Mouse (Mus musculus) retina, postnatal 1 day (tissue): ENCODE measurements around the gene Slc9a3r2.
"Not testable (repeated sequence)": the region's sequence is repeated elsewhere in the genome, so short reads cannot be mapped to it uniquely, and the experiment has no call there.

Source experiments
- DNase-seq: peaks from one replicate; pipeline ENCODE4 v3.0.0-alpha.2; 2012

Gene Slc9a3r2

DNA sequence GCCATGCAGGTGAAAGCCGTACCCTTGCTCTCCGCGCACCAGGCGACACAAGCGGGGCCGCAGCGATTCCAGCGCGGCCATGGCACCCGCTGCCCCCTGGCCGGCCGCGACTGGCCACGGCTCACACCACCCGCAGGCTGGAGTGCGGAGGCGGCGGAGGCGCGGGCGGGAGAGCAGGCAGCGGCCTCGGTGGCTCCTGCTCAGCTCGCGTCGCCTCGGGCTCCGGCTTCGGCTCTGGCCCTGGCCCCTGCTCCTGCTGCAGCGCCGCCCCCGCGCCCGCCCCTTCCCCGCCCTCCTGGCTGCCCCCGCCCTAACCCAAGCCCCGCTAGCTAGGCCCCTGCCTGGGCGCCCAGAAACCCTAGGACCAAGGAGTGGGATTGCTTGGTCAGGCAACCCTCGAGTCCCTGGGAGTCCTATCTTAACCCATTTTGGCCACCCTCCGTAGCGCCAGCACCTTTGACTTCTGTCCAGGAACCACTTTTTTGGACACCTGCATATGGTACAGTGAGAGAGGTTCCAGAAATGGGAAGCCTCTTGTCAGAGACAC is at the start of gene Slc9a3r2:
TSS of gene Slc9a3r2 (minus strand) at position 258 of the 547 bp plus-strand sequence.
- peak; percentile 71 for DNase-seq

DNA sequence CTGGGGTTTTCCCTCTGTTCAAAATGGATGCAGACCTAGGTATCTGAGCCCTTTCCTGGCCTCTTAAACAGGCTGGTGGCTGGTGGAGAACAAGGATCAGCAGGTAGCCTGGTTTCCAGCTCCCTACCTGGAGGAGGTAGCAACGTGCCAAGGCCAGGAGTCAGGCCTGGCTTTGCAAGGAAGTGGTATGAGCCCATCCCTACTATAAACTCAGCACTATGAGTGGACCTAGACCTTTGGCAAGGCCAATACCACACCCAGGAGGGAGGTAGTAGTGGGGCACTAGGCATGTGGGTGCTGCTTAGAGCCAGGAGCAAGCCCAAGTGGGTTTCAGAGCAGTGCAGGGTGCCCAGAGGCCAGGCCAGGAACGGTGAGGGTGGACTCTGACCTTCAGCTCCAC is 49.3 kb upstream of the Slc9a3r2 start:
- no peak for DNase-seq

DNA sequence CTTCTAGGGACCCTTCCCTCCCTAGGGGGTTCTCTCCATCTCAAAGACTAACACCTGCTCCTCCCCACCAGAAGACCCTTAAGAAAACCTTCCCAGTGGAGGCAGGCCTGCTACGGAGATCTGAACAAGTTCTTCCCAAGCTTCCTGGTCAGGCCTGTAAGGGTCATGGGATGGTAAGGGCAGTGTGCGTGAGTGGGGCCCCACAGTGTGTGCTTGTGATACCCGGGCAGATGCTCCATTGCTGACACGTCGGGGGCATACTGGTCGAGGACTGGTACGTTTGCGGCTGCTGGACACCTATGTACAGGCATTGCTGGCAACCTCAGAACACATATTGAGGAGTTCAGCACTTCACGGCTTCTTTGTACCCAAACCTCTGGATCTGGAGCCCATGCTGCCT is 48.6 kb upstream of the Slc9a3r2 start:
- DNase-seq = no peak

- no peak for DNase-seq
These were observed 47.9 kb upstream of the Slc9a3r2 start for GRCm38 (mm10) chr17:24697985-24698384.

- peak; percentile 92 for DNase-seq
These were observed 46.0 kb upstream of the Slc9a3r2 start, which contains the start of the genes Gfer and Noxo1 for GRCm38 (mm10) chr17:24696011-24696697. Gene Gfer, minus strand, starts transcription at chr17:24696156. Gene Noxo1, plus strand, starts transcription at chr17:24696234.

GRCm38 (mm10) chr17:24695326-24696010 is 45.3 kb upstream of the Slc9a3r2 start:
- DNase-seq = no peak

DNA sequence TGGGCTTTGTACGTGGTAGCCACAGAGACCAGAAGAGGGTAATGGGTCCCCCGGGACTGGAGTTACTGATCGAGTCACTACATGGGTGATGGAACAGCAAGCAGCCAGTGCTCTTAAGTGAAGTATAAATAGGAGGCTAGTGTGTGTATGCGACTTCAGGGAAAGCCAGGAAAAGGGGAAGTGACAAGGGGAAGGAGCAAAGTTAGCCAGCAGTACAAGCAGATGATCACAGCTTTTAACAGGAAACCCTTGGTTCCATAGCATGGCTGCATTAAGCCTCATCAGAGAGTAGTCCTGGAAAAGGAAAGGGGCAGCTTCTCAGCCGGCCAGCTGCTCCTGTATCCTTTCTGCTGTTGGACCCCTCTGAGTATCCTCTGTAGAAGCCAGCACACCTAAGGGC is 42.3 kb upstream of the Slc9a3r2 start:
- no peak for DNase-seq

DNA sequence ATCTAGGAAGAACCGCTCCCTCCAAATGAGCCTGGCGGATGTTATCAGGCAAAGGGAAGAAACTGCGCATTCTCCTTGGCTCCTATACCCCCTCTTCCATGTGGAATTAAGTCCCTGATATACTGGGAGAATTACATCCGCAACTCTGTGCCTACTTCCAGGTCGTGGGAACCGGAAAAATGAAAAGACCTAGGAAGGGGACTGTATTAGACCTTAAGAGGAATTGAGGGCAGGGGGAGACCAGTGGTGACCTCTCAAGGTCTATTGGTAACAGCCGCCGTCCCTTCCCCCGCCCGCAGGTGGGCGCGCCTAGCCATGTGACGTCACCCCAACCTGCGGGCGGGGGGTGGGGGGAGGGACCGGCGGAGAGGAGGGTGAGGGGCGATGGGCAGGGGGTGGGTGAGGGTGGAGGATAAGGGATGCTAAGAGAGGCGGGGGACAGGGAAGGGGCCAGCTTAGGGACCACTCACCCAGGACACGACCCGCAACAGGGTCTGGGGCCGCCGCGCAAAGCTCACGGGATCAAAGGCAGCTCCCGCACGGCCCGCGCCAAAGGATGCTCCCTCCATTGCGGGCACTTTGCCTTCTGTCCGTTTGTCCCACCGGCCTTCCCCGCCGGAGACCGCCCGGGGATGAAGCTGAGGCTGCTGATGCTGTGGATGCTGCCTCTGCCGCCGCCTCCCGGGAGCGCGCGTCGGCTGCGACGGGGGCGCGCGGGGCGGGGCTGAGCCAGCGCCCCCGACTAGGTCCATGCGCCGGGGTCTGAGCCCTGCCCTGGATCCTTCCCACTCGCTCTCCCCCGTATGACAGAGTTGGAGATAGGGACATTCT is 39.3 kb upstream of the Slc9a3r2 start, which contains the start of gene Syngr3:
TSS of gene Syngr3 (minus strand) at position 705 of the 831 bp plus-strand sequence.
- peak; percentile 60 for DNase-seq

- DNase-seq = no peak
These were observed 37.5 kb upstream of the Slc9a3r2 start for GRCm38 (mm10) chr17:24687599-24687998.

DNA sequence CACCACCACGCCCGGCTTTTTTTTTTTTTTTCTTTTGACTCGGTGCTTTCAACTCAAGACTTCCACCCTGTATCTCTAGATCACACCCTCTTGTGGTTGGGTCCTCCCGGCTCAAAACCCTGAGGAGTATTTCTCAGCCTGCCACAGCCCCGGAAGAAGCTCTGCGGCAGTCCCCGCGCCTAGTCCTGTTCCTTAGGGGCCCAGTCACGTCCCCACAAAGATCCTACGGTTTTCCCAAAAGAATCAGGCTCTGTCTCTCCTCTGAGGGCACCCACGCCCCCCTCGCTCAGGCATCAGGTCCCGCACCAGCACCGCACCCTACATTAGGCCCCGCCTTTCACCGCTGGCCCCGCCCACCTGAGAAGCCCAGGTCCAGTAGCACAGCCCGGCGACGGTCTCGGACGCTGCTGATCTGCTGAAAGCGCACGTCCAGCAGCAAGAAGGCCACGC is 37.0 kb upstream of the Slc9a3r2 start:
- DNase-seq = peak; percentile 62

GRCm38 (mm10) chr17:24686514-24686913 is 36.4 kb upstream of the Slc9a3r2 start:
- peak; percentile 53 for DNase-seq

DNA sequence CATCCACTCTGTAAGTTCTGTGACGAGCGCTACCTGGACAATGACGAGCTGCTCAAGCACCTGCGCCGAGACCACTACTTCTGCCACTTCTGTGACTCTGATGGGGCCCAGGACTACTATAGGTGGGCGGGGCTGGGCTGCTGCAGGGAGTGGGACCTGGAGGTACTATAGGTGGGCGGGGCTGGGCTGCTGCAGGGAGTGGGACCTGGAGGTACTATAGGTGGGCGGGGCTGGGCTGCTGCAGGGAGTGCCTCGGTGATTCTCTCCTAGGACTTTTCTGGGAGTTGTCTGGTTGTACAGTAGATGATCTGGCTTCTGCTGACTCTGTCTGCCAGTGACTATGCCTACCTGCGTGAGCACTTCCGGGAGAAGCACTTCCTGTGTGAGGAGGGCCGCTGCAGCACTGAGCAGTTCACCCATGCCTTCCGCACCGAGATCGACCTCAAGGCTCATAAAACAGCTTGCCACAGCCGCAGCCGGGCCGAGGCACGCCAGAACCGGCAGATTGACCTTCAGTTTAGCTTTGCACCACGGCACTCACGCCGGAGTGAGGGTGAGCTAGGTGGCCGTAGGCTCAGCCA is 27.5 kb upstream of the Slc9a3r2 start:
- DNase-seq = no peak

DNA sequence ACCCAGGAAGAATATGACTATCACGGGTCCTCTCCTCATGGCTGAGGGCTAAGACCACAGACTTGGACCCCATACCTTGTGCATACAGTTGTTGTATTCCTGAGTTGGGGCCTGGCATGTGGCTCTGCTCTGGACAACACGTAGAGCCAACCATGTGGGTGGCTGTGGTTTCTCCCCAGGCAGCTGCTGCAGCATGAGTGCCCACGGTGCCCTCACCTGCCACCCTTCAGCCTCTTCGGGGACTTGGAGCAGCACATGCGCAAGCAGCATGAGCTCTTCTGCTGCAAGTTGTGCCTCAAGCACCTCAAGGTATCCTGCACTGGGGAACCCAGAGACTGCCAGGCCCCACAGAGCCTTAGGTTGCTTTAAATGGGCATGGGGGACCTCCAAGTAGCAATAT is 26.8 kb upstream of the Slc9a3r2 start:
- DNase-seq = no peak

DNA sequence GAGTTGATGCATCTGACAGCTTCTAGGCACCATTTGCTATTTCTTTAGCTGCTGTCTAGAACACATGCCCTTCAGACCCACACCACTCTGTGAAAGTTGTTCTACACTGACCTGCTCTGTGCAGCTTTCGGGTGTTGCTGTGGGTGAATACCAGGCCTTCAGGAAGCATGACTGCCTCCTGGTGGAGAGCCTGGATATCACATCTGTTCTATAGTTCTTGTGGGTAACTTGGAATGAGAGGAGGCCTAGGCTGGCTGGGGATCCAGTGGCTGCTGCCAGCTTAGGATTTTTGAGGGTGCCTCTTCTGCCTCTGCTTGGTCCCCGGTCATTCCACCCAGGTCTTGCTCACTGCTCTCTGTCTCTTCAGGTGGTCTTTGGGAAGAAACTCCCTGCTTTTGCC is 26.1 kb upstream of the Slc9a3r2 start:
- DNase-seq = peak; percentile 84

DNA sequence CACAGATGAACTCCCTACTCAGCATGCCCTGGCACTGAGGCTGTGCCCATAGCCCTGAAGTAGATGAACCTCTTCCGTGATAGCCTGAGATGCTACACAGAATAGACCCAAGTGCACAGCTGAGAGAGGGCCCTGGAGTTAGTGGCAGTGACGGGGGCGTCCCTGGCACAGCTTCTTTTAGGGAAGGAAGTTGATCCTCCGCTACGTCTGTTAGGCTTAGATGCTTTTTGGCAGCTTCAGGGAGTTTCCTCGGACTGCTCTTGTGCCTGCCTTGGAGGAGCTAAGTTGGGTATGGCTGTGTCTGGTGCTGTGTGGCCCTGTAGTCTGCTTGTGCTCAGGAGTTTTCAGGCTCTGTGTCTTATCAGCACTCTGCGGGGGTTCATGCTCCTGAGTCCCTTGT is 24.1 kb upstream of the Slc9a3r2 start:
- no peak for DNase-seq

DNA sequence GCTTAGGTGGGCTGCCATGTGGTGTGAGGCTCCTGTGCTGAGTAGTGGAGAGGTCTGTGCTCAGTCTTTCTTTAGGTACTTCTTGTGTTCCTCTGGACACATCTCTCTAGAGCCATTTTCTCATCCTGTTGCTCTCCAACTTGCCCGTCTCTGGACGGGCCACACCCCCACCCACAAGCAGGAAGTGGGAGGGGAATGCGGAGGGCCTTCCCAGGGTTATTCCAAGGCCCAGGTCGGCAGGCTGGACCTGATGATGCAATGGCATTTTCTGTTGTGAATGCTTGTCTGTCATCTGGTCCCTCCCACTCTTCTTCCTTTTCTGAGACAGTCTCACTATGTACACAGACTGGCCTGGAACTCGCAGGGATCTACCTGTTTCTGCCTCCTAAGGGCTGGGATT is 22.0 kb upstream of the Slc9a3r2 start:
- DNase-seq = no peak

DNA sequence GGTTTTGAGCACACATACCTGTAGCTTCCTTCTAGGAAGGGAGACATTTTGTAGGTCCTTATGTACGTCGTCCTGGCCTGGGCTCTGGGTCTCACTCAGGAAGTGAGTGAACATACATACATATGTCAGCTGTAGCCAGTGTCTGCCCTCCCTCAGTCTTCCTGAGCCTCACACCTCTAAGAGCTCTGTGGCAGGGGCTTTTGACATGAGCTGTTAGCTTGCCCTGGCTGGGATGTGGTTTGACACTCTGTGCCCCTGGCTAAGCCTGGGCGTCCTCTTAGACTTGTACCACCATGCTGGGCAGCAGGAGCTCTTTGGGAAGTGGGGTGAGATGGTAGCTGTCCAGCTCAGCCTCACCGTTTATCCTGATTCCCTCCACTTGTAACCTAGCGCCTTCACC is 21.2 kb upstream of the Slc9a3r2 start:
- DNase-seq = no peak

DNA sequence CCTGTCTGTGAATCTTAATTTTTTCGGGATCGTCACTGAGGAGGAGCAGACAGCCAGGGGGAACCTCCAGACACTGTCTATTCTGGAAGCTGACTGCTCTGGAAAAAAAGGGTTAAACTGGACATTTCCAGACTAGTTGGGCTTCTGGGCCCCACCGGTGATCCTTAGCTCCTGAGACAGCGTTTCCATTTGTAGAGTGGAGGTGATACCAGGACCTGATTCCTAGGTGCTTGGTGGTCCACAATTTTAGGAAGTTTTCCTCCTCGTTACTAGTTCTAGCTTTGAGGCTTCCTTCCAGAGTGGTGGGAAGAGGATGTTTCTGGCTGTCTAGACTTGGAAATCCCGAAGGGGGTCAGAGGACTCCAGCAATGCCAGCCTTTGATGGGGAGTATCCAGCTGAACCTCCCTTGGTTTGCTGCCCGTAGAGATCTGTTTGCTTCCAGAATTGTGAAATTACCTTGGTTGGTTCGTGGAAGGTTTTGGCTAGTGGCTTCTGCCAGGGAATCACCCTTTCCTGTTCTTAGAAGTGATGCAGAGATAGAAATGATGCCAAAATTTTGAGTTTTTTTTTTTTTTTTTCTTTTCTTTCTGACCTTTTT is 20.2 kb upstream of the Slc9a3r2 start:
- no peak for DNase-seq

GRCm38 (mm10) chr17:24669545-24670245 is 19.6 kb upstream of the Slc9a3r2 start, which contains the start of gene Zfp598:
Gene Zfp598, plus strand, starts transcription at chr17:24669687.
- DNase-seq = peak; percentile 95

GRCm38 (mm10) chr17:24669214-24669544 is 19.1 kb upstream of the Slc9a3r2 start:
- not testable (repeated sequence) for DNase-seq

GRCm38 (mm10) chr17:24667416-24667815 is 17.3 kb upstream of the Slc9a3r2 start:
- peak; percentile 72 for DNase-seq

- DNase-seq = not testable (repeated sequence)
These were observed 16.9 kb upstream of the Slc9a3r2 start for GRCm38 (mm10) chr17:24667011-24667410.
